Mouse (Mus musculus): Measurements from ENCODE around the gene Babam2. TPM values are rescaled to one million over a fixed set of nuclear protein-coding genes. Genes with fewer than 3 reads are reported as not detected.
"Not testable (repeated sequence)": the region's sequence is repeated elsewhere in the genome, so short reads cannot be mapped to it uniquely, and the experiment has no call there.

Gene Babam2
- polyA plus RNA-seq, 1 experiment: 45.2 TPM

DNA sequence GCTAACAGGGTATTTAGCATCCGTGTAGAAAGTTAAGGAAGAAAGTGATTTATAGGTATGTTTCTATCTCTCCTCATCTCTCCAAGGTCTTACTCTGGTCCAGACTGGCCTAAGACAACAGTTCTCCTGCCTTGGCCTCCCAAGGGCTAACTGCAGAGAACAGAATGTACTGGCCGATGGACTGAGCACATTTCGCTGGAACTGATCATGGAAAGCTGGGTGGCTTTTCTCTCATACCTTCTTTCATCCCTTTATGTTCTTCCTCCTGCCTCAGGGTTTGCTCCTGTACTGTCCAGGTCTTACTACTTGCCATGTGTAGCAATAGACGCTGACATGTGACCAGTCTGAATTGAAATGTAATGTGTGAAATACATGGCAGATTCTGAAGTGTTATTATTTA, 74.4 kb downstream of the Babam2 start:
- no peak for DNase-seq (ENCODE audit: extremely low spot score in 1 of 2, low spot score in 1 of 2)

DNA sequence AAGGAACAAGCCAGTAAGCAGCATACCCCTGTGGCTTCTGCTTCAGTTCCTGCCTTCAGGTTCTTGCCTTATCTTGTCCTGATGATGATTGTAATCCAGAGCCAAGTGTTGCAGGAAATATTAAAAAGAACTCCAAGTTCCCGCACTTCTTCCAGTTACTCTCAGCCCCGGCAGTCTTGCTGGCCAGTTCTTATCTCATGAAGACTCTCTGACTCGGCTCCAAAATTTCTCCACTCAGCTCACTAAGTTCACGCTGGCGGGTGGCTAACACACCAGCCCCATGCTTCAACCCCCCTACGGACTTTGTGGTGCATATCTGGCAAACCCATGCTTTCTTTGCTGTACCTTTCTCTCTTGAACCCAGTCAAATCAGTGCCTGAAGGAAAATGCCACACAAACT, 77.5 kb downstream of the Babam2 start:
- DNase-seq (ENCODE audit: extremely low spot score in 1 of 2, low spot score in 1 of 2): no peak

DNA sequence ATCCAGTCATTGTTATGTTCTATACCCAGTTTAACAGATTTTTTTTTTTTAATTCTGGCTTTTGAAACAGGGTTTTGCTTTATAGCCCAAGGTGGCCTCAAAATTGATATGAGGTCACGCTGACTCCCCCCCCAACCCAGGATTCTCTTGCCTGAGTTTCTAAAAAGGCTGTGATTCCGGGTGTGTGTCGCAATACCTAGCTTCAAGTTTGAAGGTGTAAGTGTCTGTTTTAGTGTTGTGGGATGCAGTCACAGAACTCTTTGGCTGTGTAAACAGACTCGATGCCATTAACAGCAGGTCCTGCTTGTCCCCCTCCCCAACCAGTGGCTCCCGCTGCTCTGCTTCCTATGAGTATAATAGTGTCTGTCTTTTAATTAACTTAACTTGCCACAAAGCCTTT, 84.1 kb downstream of the Babam2 start:
- DNase-seq (ENCODE audit: extremely low spot score in 1 of 2, low spot score in 1 of 2): no peak

DNA sequence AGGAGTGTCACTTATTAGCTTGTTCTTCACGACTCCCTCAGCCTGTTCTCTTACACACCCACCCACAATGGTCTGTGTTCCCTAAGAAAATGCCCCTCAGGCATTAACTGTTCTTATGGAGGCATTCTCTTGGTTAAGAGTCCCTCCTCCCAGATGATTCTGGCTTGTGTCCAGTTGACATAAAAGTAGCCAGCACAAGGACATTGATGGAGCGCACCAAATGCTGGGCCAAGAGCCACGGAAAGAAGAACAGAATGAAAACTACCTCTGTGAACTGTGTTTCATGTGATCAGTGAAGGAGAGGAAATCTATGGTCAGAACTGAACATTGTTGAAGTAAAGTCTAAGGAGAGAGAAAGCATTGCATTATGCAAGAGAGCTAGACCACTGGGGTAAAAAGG, 89.7 kb downstream of the Babam2 start:
- DNase-seq (ENCODE audit: extremely low spot score in 1 of 2, low spot score in 1 of 2): no peak

DNA sequence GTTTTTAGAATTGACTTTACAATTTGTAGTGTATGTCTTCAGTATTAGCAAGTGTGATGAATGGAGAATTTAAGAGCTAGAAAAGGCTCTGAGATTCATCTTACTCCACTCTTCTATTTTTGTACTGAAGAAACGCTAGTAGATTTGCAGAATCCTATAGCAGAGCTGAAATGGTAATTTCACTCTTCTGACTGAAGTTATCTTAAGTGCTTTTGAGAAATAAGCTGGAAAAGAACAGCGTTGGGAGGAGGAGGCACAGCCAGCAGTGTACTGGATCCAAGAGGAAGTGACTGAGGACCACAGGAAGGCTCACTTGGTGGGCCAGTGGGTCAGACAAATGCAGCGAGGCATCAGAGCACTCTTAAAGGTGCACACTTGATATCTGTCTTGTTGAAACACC, 90.1 kb downstream of the Babam2 start:
- DNase-seq (ENCODE audit: extremely low spot score in 1 of 2, low spot score in 1 of 2): peak in 1 of 2 experiments; percentile 26

DNA sequence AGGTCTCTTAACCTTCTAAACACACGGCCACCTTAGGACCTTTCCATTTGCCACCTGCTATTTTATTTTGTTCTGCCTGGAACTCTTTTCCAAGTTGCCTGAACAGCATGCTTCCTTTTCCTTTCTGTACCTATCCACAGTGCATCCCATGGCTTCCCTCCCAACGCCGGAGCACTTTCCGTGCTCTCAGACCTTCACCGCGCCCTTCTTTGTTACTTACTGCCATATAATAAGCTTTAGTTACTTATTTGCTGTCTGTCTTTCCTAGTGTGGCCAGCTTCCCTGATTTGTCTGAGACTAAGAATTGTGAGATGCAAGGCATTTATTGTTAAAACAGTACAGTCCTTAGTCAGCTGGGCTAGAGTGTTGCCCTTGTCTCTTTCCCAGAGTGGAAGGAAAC, 94.9 kb downstream of the Babam2 start:
- no peak for DNase-seq (ENCODE audit: extremely low spot score in 1 of 2, low spot score in 1 of 2)

DNA sequence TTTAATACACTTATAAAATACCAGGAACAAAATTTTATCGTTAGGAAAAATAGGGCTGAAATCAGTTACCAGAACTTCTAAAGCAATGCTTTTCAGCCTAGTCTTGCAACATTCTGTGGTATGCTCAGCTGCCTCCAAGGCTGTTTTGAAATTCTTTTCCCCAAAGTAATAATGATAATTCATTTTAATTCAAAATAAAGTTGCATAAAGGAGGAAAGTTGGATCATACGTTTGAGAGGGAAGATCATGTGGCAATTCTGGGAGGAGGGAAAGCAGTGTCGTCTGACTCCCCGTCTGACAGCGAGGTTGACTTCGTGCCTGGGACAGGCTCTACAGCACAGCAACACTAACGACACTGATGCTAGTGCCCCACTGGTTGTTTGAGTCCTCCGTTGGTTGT, 95.4 kb downstream of the Babam2 start:
- no peak for DNase-seq (ENCODE audit: extremely low spot score in 1 of 2, low spot score in 1 of 2)

DNA sequence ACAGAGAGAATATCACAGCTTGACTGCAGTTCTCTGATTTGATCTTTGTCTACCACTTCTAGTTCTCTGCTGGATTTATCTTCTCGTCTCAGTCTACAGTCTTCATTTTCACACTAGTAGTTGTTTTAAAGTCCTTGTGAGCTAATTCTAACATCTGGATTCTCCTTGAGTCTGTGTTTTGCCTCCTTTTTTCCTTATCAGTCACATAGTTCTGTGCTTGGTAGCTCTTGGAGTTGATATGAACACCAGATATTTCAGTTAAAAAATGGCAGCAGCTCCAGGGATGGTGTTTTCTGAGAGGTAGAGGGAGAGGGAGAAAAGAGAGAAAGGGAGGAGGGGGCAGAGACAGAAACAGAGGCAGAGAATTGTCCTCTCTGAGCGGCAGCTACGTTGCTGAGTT, 97.9 kb downstream of the Babam2 start:
- DNase-seq (ENCODE audit: extremely low spot score in 1 of 2, low spot score in 1 of 2): no peak

DNA sequence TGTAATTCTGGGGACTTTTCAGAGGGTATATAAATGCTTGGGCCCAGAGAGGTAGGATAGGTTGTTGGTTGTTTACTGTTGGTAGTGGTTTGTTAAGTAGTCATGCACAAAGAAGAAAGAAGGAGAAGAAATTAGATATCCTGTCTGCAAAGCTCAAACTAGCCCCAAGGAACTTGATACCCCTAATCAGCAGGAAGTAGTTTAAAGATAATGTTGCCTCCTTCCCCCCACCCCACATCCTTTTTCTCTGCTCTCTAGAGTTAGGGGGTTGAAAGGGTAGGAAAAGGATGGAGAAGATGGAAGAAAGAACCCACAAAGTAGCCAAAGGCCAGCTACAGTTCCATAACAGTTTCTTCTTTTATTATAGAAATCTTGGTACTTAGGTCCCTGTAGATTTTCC, 99.5 kb downstream of the Babam2 start:
- no peak for DNase-seq (ENCODE audit: extremely low spot score in 1 of 2, low spot score in 1 of 2)

DNA sequence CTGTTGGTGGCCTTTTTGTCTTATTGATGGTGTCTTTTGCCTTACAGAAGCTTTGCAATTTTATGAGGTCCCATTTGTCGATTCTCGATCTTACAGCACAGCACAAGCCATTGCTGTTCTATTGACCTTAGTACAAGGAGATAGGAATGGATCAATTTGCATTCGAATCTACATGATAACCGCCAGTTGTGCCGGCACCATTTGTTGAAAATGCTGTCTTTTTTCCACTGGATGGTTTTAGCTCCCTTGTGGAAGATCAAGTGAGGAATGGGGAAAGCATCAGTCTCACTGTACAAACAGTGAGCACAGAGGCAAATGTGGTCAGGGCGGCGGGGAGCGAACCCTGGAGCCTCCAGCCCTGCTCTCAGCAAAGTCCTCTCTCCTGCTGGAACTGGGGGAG, 106.7 kb downstream of the Babam2 start:
- not testable (repeated sequence) for DNase-seq (ENCODE audit: extremely low spot score in 1 of 2, low spot score in 1 of 2)

DNA sequence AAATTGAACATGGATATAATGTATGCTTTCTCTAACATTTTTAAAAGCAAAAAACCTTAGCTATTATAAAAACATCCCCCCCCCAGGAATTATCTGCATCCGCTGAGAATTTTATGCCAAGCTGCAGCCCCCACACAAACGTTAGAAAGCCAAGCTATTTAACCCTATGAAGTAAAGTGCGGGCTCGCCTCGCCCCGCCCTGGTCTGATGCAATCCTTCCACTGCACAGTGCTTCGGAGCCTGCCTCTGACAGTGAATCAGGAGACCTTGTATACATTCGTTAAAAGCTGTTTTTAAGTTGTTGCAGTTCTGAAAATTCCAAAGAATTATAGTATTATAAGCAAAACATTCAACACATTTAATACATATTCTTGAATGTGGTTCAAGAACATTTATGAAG, 107.3 kb downstream of the Babam2 start:
- DNase-seq (ENCODE audit: extremely low spot score in 1 of 2, low spot score in 1 of 2): no peak

DNA sequence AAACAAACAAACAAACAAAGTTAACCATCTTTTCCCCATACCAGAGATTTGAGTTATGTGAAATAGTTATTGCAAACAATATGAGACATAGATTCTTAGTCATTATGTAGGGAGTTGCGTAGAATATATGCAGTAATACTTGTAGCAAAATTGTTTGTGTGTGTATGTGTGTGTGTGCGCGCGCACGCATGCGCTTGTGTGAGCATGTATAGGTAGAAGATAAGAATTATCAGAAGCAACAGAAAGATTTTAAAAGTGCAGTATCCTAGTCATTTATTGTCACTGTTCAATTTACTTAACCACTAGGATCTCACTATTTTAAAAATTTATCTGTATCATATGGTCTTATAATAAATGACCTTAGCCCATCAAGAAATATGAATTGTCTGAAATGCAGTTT, 109.8 kb downstream of the Babam2 start:
- no peak for DNase-seq (ENCODE audit: extremely low spot score in 1 of 2, low spot score in 1 of 2)

DNA sequence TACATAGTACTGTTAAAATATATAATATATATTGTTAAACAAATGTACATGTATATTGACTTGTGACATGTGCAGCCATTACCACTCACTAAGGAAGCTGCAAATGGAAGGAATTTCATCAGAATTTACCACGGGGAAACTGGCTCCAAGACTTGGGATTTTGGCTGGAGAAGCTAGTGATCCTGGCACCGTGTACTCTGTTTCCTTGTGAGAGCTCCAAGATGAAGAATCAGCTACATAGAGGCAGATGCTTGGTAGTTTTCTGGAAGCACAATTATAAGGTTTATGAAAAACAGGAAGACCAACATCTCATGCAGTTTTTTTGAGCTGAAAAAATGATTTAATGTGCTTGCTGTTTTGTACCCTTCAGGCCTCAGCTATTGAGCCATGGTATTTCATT, 110.8 kb downstream of the Babam2 start:
- DNase-seq (ENCODE audit: extremely low spot score in 1 of 2, low spot score in 1 of 2): peak in 1 of 2 experiments; percentile 28

DNA sequence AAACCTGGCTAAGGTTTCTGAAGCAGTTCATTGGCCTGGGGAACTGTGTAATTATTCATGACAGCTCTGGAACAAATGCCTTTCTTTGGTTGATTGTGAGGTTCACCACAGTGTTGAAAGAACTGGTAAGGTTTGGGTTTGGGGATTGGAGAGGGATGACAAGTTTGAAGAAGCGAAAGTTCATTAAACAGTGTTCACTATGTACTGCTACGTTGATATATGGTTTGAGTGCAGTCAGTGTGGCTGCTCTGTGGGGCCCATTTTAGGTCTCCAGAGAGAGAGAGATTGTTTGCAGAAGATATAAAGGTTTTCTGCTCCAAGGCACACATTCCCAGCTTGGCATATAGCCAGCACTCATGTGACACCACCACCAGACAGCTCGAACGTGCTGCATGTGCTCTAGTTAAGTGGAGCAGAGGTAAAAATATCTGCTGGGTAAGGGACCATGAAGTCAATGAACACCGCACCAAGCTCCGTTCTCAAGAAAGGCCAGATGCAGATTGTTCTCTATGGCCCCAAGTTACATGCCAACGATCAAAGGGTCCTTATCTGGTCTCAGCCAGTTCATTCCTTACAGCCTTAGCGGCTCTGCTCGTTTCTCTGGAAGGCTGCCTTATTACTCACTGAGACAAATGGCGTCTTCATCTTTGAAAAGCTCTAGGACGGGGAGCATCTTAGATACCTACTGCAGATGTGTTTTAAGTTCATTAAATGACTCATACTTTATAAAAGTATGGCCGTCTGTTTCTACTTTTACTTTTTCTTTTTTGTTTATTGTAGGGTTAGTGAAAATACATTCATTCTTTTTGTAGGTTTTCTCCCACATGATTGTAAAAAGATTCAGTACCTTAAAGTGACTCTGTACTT, 113.5 kb downstream of the Babam2 start:
- DNase-seq (ENCODE audit: extremely low spot score in 1 of 2, low spot score in 1 of 2): peak in 1 of 2 experiments; percentile 25

DNA sequence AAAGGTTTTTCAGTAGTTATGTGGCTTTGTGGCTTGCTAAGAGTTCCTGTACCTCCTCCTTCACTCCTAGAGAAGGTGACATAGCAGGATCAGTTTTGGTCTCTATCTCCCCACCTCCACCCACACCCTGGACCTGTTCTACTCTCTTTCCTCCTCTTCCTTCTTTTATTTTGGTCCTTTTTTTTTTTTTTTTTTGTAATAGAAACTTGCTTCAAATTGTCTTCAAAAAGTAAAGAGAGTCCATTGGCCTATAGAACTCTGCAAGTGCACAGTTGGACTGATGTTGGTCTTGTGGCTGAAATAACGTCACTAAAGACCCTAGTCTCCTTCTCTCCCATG, 114.1 kb downstream of the Babam2 start:
- DNase-seq (ENCODE audit: extremely low spot score in 1 of 2, low spot score in 1 of 2): no peak

DNA sequence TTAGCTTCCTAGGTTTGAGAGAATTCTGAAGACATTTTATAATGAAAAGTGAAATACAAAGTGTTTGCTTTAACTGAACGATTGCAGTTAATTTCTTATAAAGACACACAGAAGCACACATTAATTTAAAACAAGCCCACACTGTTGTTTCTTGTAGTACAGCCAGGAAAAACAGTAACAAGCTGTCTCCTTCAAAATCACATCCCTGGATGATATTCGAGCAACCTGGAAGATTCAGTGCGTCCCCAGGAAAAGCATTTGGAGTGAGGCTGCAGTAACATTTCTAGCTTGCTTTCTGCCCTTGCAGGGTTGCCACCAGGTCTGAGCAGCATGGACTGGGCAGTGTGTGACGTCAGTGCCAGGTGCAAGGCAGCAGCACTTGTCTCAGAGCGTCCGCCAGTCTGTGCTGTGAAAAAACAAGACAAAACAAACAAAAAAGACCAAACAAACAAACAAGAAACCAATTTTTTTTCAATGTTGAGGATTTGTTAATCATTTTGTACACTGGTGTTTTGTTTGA, 115.7 kb downstream of the Babam2 start:
- no peak for DNase-seq (ENCODE audit: extremely low spot score in 1 of 2, low spot score in 1 of 2)

DNA sequence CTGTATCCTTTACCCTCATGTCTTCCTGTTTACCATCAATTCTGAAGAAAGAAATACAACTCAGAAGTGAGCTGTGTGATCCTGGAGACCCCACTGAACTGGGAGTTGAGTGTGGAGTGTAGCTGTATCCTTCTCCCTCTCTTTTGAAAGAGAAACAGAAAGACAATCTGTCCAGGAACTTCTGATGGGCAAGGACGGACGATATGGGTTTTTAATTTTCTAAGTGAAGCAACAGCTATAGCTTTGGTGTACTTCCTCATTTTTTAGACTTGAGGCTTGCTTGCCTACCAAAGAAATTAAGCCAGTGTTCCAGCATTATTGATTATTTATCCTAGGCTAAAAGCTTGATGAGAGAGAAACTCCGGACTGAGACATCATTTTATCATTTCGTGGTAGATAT, 116.6 kb downstream of the Babam2 start:
- no peak for DNase-seq (ENCODE audit: extremely low spot score in 1 of 2, low spot score in 1 of 2)

DNA sequence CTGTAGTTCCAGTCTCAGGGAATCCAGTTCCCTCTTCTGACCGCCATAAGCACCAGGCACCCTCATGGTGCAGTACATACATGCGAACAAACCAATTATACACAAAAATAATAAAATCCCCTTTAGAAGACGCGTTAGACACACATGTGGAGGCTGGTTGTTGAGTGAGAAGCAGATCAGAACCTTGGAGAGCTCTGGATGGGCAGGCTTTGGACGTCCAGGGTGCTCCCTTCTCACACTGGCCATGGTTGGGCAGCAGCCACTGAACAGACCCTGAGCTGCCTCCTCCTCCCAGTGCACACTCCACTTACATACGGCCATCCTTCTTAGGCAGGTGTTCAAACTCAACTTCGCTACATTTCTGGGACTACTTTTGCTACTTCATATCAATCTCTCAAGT, 117.6 kb downstream of the Babam2 start:
- DNase-seq (ENCODE audit: extremely low spot score in 1 of 2, low spot score in 1 of 2): no peak

DNA sequence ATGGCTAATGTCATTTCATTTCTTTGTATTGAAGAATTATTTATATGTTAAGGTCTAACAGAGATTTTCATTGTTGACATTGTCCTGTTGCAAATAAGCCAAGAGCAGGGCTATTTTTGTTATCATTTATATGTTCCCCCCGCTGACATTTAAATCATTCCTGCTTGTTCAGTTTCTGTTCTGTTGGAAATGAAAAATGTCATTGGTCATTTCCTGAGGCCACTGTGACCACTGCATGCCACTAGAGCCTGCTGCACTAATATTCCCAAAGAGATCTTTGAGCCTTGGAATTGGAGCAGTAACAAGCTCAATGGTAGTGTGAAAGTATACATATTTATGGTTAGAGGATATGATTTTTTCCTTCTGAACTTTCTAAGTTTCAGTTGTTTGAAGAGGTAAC, 118.6 kb downstream of the Babam2 start:
- no peak for DNase-seq (ENCODE audit: extremely low spot score in 1 of 2, low spot score in 1 of 2)

DNA sequence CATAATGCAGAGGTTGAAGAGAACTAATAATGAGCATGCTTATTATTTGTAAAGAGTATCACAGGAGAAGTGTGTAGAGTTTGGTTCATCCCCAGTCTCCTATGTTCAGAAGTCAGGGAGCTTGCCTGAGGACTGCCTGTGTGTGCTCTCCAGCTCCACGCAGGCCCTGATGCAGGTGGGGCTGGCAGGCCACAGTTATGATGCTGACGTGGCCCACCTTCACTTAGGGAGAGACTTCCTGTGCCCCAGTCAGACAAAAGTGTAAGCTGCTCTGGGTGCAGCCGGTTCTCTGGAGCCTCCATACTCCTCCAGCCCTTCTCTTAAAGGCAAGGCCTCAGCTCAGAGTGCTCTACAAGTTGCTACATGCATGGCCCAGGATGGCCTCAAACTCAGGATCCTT, 123.3 kb downstream of the Babam2 start:
- DNase-seq (ENCODE audit: extremely low spot score in 1 of 2, low spot score in 1 of 2): no peak

DNA sequence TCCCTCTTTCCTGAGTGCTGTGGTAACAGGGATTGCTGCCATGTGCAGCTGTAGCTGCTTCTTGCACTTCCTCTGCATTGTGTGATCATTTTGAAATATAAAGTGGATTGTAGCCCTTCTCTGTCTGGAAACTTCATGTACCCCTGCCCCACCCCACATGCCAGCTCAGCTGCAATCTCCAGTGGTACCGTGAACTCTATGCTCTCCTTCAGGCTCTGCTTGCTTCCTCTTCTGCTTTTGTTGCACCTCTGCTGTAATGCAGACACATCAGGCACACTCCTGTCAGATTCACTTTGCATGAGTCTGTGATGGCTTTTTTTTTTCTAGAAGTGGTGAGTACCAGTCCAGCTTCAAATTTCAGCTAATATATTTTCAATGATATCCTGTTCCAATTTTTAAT, 123.7 kb downstream of the Babam2 start:
- DNase-seq (ENCODE audit: extremely low spot score in 1 of 2, low spot score in 1 of 2): no peak

DNA sequence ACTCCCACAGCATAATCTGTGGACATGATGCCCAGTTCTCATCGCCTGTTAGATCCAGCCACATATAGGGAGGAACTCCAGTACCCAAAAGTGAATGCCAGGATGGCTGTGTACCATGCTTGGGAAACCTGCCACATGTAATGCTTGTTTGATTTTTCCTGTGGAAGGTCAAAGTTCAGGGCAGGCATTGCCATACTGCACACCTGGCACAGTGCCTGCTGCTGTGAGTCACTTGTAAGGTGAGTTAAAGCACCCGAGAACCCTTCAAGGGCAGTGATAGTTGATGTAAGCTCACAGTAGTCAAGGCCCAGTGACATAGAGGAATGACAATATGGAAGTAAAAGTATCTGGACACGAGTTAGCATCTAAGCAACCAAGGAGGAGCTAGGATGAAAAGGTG, 126.2 kb downstream of the Babam2 start:
- DNase-seq (ENCODE audit: extremely low spot score in 1 of 2, low spot score in 1 of 2): no peak

DNA sequence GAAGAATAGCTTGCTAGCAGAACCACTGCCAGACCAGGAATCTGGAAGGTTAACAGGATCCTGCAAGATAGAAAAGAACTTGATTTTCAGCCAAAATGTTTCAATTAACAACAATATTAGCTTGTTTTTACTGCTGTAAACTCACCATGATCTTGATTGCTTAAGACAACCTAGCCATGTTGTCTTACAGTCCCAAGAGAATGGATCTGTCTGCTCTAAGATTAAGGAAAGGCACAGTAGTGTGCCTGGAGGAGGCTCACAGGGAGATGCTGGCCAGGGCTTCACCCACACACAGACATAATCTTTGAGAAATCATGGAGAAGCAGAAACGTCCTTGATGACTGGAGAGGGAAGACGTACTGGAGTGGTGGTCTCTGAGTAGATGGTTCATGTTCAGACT, 126.6 kb downstream of the Babam2 start:
- DNase-seq (ENCODE audit: extremely low spot score in 1 of 2, low spot score in 1 of 2): no peak

Data from frontal cortex, adult 2 months (tissue).